Mouse (Mus musculus): Measurements from ENCODE around the gene Dab1.

GRCm38 (mm10) chr4:103922431-103922931 is 303.3 kb downstream of the Dab1 start:
- TF ChIP-seq MYOD1 (IDR thresholded peaks at IDR 0.05; ENCODE audit: control insufficient read depth, insufficient read length, low read depth) (no peak), CTCF (IDR thresholded peaks at IDR 0.05; ENCODE audit: control insufficient read depth, insufficient read depth, insufficient read length) (no peak), MAX (IDR thresholded peaks at IDR 0.05) (no peak), FOSL1 (IDR thresholded peaks at IDR 0.05; ENCODE audit: insufficient read depth, low read length, poor library complexity, severe bottlenecking) (no peak), MYOG (IDR thresholded peaks at IDR 0.05; ENCODE audit: control insufficient read depth, extremely low read depth, insufficient read length) (no peak), CEBPB (IDR thresholded peaks at IDR 0.05; ENCODE audit: low read depth) (no peak)
